29 mouse cellular contexts compared by ENCODE assay signal in the genomic region with DNA sequence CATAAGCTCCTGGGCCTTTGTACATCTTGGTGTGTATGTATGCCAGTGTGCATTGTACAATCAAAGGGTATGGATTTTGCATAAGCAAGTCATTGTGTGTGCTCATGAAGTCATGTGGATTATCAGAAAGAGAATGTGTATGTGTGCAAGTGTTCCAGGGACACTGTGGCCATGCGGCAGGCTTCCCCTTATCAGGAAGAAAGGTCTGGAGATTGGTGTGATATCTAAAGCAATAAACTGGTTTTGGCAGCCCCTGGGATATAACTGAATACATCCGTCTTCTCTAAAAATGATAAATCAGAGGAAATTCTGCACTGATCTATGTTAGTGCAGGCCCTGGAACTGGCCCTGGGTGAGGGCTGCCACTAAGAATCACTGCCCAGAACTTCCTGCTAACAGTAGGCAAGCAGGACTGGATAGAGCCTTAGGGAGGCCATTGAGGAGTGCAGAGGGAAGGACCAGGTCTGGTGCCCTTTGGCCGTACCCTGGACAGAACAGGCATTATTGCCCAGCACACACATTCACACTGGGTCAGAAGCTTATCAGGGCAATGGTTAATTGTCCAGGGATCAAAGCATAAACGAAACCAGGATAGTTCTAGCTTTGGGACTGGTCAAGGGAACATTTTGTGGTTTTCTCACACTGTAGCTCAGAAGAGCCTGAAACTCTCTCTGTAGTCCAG. TPM values are rescaled to one million over a fixed set of nuclear protein-coding genes. Genes with fewer than 3 reads are reported as not detected.
DNase-seq lines count a peak whose midpoint lies in the region; ATAC-seq and TF ChIP-seq lines count a peak whose summit lies in the region.
"Had no signal": no experiment of that assay in that cellular context is flagged by ENCODE, and none has a peak within 500 bp of the region (broad histone marks: within the 10 kb centered on the region; RNA-seq: fewer than 3 reads in every experiment).

No protein-coding gene starts in this region.

- H3K4me2 ChIP-seq in forebrain, embryonic 16.5 days (ENCODE audit: low read length) = no peak overlapping the region
- H3K4me2 ChIP-seq in forebrain, embryonic 15.5 days (replicated peaks) = no peak overlapping the region
- H3K4me2 ChIP-seq: hindbrain, embryonic 12.5 days; midbrain, embryonic 15.5 days; neural tube, embryonic 12.5 days had no signal

- H3K4me3 ChIP-seq in MEL (ENCODE audit: control insufficient read depth in 1 of 2, insufficient read depth in 1 of 2, low read depth in 2 of 2, low read length in 2 of 2) = no peak overlapping the region
- H3K4me3 ChIP-seq in forebrain, embryonic 16.5 days (replicated peaks; ENCODE audit: low read length) = no peak overlapping the region
- H3K4me3 ChIP-seq in forebrain, embryonic 15.5 days = no peak overlapping the region
- H3K4me3 ChIP-seq: heart, adult 2 months; hindbrain, embryonic 12.5 days; left cerebral cortex, adult 2 months; midbrain, embryonic 15.5 days; neural tube, embryonic 12.5 days had no signal

- TF ChIP-seq CTCF in MEL (IDR thresholded peaks at IDR 0.05 in 2 of 3, conservative IDR thresholded peaks at IDR 0.05 in 1 of 3; ENCODE audit: control insufficient read depth in 1 of 3, insufficient read depth in 1 of 3, low read depth in 2 of 3, low read length in 3 of 3, poor library complexity in 1 of 3, severe bottlenecking in 1 of 3) = no peak

- H3K27ac ChIP-seq in MEL (ENCODE audit: control insufficient read depth, low read depth, low read length) = no peak overlapping the region
- no peak overlapping the region for H3K27ac ChIP-seq in forebrain, embryonic 16.5 days (ENCODE audit: low read length)
- no peak overlapping the region for H3K27ac ChIP-seq in forebrain, embryonic 15.5 days (replicated peaks)
- H3K27ac ChIP-seq: heart, adult 2 months; hindbrain, embryonic 12.5 days; left cerebral cortex, adult 2 months; midbrain, embryonic 15.5 days; neural tube, embryonic 12.5 days had no signal

- H3K9me3 ChIP-seq in MEL (replicated peaks; ENCODE audit: insufficient read depth, low read length) = no peaks in the 10 kb centered on the region
- H3K9me3 ChIP-seq in forebrain, embryonic 16.5 days (ENCODE audit: control insufficient read depth, low read length) = no peaks in the 10 kb centered on the region
- no peaks in the 10 kb centered on the region for H3K9me3 ChIP-seq in forebrain, embryonic 15.5 days
- H3K9me3 ChIP-seq: hindbrain, embryonic 12.5 days; midbrain, embryonic 15.5 days; neural tube, embryonic 12.5 days had no signal

- DNase-seq in MEL (ENCODE audit: low read depth, low spot score) = peak; percentile 56
- peak; percentile 50 to 55 for DNase-seq in kidney, adult 8-10 months
- peak; percentile 42 to 76 for DNase-seq in kidney, postnatal 25 days
- no peak for DNase-seq in T-cell, adult 2 months (ENCODE audit: low spot score)
- DNase-seq: adrenal gland, postnatal 10 days; cerebellum, adult 2 months; cerebellum, postnatal 36 days; gastrocnemius, postnatal 14 days; heart, adult 2 months; lung, adult 18-20 months; lung, postnatal 10 days; right cerebral cortex, postnatal 25 days had no signal

- H3K4me1 ChIP-seq in MEL (ENCODE audit: control insufficient read depth in 1 of 2, insufficient read depth in 2 of 2, low read length in 2 of 2) = peaks cover 7 to 25% of the 10 kb centered on the region in 2 experiments
- H3K4me1 ChIP-seq in forebrain, embryonic 16.5 days (replicated peaks; ENCODE audit: control insufficient read depth, insufficient read depth, low read length) = no peaks in the 10 kb centered on the region
- H3K4me1 ChIP-seq in forebrain, embryonic 15.5 days = no peaks in the 10 kb centered on the region
- H3K4me1 ChIP-seq: hindbrain, embryonic 12.5 days; midbrain, embryonic 15.5 days; neural tube, embryonic 12.5 days had no signal

- TF ChIP-seq POLR2A in MEL (IDR thresholded peaks at IDR 0.05; ENCODE audit: control insufficient read depth in 1 of 2, insufficient read depth in 1 of 2, low read depth in 1 of 2, low read length in 2 of 2, poor library complexity in 1 of 2) = no peak

- 86% methylated on average over 4 of the region's 4 CpGs for WGBS in forebrain, embryonic 16.5 days
- WGBS in forebrain, embryonic 15.5 days = 93% methylated on average over 4 of the region's 4 CpGs

- peaks cover 0 to 3% of the 10 kb centered on the region in 2 experiments; a peak in 2 of 4 replicates for H3K27me3 ChIP-seq in MEL (ENCODE audit: control insufficient read depth in 1 of 2, insufficient read depth in 2 of 2, low read length in 2 of 2)
- no peaks in the 10 kb centered on the region for H3K27me3 ChIP-seq in forebrain, embryonic 16.5 days (replicated peaks; ENCODE audit: control insufficient read depth, insufficient read depth, low read length)
- H3K27me3 ChIP-seq in forebrain, embryonic 15.5 days = no peaks in the 10 kb centered on the region
- H3K27me3 ChIP-seq: hindbrain, embryonic 12.5 days; midbrain, embryonic 15.5 days; neural tube, embryonic 12.5 days had no signal

- 0 out of 2 replicates have a peak, but pooled peaks have one; percentile 18 for ATAC-seq in common myeloid progenitor, adult 5-6 weeks (replicated peaks; ENCODE audit: low read depth, poor library complexity, severe bottlenecking)
- no peak for ATAC-seq in forebrain, embryonic 16.5 days
- ATAC-seq in forebrain, embryonic 15.5 days (replicated peaks) = no peak
- ATAC-seq: forebrain, embryonic 14.5 days; midbrain, embryonic 15.5 days had no signal

- no peaks in the 10 kb centered on the region for H3K79me2 ChIP-seq in MEL (ENCODE audit: control insufficient read depth, insufficient read depth, low read length, poor library complexity)

- TF ChIP-seq EP300 in MEL (IDR thresholded peaks at IDR 0.05; ENCODE audit: low read depth in 1 of 2, low read length in 2 of 2) = peak; percentile 76 to 82; a peak in 3 of 4 replicates

- H3K36me3 ChIP-seq in MEL (ENCODE audit: control insufficient read depth in 1 of 2, insufficient read depth in 2 of 2, low read length in 2 of 2) = peaks cover 0 to 17% of the 10 kb centered on the region in 2 experiments; a peak in 2 of 4 replicates
- H3K36me3 ChIP-seq in forebrain, embryonic 16.5 days (ENCODE audit: control insufficient read depth, insufficient read depth) = no peaks in the 10 kb centered on the region
- H3K36me3 ChIP-seq in forebrain, embryonic 15.5 days = no peaks in the 10 kb centered on the region
- H3K36me3 ChIP-seq: hindbrain, embryonic 12.5 days; midbrain, embryonic 15.5 days; neural tube, embryonic 12.5 days had no signal

- no peak overlapping the region for H3K9ac ChIP-seq in MEL (ENCODE audit: control insufficient read depth, low read depth, low read length, poor library complexity, severe bottlenecking)
- H3K9ac ChIP-seq in forebrain, embryonic 16.5 days (replicated peaks; ENCODE audit: low read depth, low read length) = no peak overlapping the region
- H3K9ac ChIP-seq in forebrain, embryonic 15.5 days (replicated peaks) = no peak overlapping the region
- H3K9ac ChIP-seq: hindbrain, embryonic 12.5 days; midbrain, embryonic 15.5 days; neural tube, embryonic 12.5 days had no signal

- no peak for TF ChIP-seq RAD21 in MEL (IDR thresholded peaks at IDR 0.05; ENCODE audit: low read depth, low read length)

TF ChIP-seq in MEL, 35 proteins besides CTCF, POLR2A, EP300 and RAD21 (continues in another document):
- TF ChIP-seq USF2 (IDR thresholded peaks at IDR 0.05; ENCODE audit: borderline replicate concordance in 1 of 2, insufficient read depth in 1 of 2, low read depth in 1 of 2, low read length in 2 of 2) = no peak
- TF ChIP-seq TAL1 (IDR thresholded peaks at IDR 0.05; ENCODE audit: low read length) = peak; percentile 30; the same call in 1 of the 2 replicates
- no peak for TF ChIP-seq TBP (IDR thresholded peaks at IDR 0.05; ENCODE audit: low read depth, low read length)
- TF ChIP-seq MAFK (IDR thresholded peaks at IDR 0.05; ENCODE audit: borderline replicate concordance, low read depth, low read length) = peak; percentile 27; the same call in 1 of the 2 replicates

RNA-seq across cellular contexts. Expression of a gene that starts 17.2 kb away (rescaled TPM):
- total RNA-seq in MEL (2012; rRNA removed) = 44.7 and 45.7 TPM in 2 replicates
- polyA plus RNA-seq in MEL (2012; ENCODE audit: insufficient read depth in 1 of 2, insufficient read length in 2 of 2, low read depth in 1 of 2, low replicate concordance in 2 of 2, missing spikeins in 1 of 2) = 10 to 100 TPM in 1 of 2 experiments, not detected in 1; 34.5 TPM
- not detected in 2 replicates for total RNA-seq in common myeloid progenitor, adult 5-6 weeks (2017)
- polyA plus RNA-seq in forebrain, embryonic 16.5 days (2015; fragmentation: Nextera tagmentation; extraction: Ambion mirVana) = not detected in 2 replicates
- not detected in 2 replicates for polyA plus RNA-seq in forebrain, embryonic 15.5 days (2015; fragmentation: Nextera tagmentation; extraction: Ambion mirVana)
- total RNA-seq: adrenal gland, postnatal 10 days; gastrocnemius, postnatal 14 days; heart, adult 2 months; heart, postnatal 25 days; left cerebral cortex, adult 2 months; liver, adult 2 months had no signal
- polyA plus RNA-seq: cerebellum, adult 2 months; embryonic facial prominence, embryonic 14.5 days; forebrain, embryonic 14.5 days; heart, adult 2 months; heart, embryonic 14.5 days; hindbrain, embryonic 12.5 days; limb, embryonic 11.5 days; liver, adult 2 months; midbrain, embryonic 15.5 days; neural tube, embryonic 12.5 days; spleen, adult 2 months had no signal

RNA-seq across cellular contexts. Expression of a gene that starts 20.2 kb away (rescaled TPM):
- 19.8 and 22.0 TPM in 2 replicates for total RNA-seq in MEL (2012; rRNA removed)
- 10 to 100 TPM in 1 of 2 experiments, not detected in 1; 22.3 TPM for polyA plus RNA-seq in MEL (2012; ENCODE audit: insufficient read depth in 1 of 2, insufficient read length in 2 of 2, low read depth in 1 of 2, low replicate concordance in 2 of 2, missing spikeins in 1 of 2)
- total RNA-seq in common myeloid progenitor, adult 5-6 weeks (2017) = not detected in 2 replicates
- not detected in 2 replicates for polyA plus RNA-seq in forebrain, embryonic 16.5 days (2015; fragmentation: Nextera tagmentation; extraction: Ambion mirVana)
- not detected in 2 replicates for polyA plus RNA-seq in forebrain, embryonic 15.5 days (2015; fragmentation: Nextera tagmentation; extraction: Ambion mirVana)
- total RNA-seq: gastrocnemius, postnatal 14 days; heart, adult 2 months; heart, postnatal 25 days; left cerebral cortex, adult 2 months had no signal
- polyA plus RNA-seq: C2C12; cerebellum, adult 2 months; forebrain, embryonic 14.5 days; heart, adult 2 months; heart, embryonic 14.5 days; hindbrain, embryonic 12.5 days; limb, embryonic 11.5 days; midbrain, embryonic 15.5 days; neural tube, embryonic 12.5 days had no signal

RNA-seq across cellular contexts. Expression of a gene that starts 37.9 kb away (rescaled TPM):
- total RNA-seq in MEL (2012; rRNA removed) = not detected in 2 replicates
- polyA plus RNA-seq in MEL (2012; ENCODE audit: insufficient read depth in 1 of 2, insufficient read length in 2 of 2, low read depth in 1 of 2, low replicate concordance in 2 of 2, missing spikeins in 1 of 2) = under 1 TPM in 1 of 2 experiments, not detected in 1; 0.14 TPM
- total RNA-seq in common myeloid progenitor, adult 5-6 weeks (2017) = not detected in 2 replicates
- polyA plus RNA-seq in forebrain, embryonic 16.5 days (2015; fragmentation: Nextera tagmentation; extraction: Ambion mirVana) = not detected in 2 replicates
- polyA plus RNA-seq in forebrain, embryonic 15.5 days (2015; fragmentation: Nextera tagmentation; extraction: Ambion mirVana) = not detected in 2 replicates
- total RNA-seq: adrenal gland, postnatal 10 days; gastrocnemius, postnatal 14 days; heart, adult 2 months; heart, postnatal 25 days; left cerebral cortex, adult 2 months; liver, adult 2 months had no signal
- polyA plus RNA-seq: C2C12; cerebellum, adult 2 months; forebrain, embryonic 14.5 days; heart, adult 2 months; heart, embryonic 14.5 days; hindbrain, embryonic 12.5 days; limb, embryonic 11.5 days; midbrain, embryonic 15.5 days; neural tube, embryonic 12.5 days; spleen, adult 2 months; testis, adult 2 months; urinary bladder, adult 2 months had no signal

RNA-seq across cellular contexts. Expression of a gene that starts 44.7 kb away (rescaled TPM):
- total RNA-seq in MEL (2012; rRNA removed) = 0.19 and 0.62 TPM in 2 replicates
- polyA plus RNA-seq in MEL (2012; ENCODE audit: insufficient read depth in 1 of 2, insufficient read length in 2 of 2, low read depth in 1 of 2, low replicate concordance in 2 of 2, missing spikeins in 1 of 2) = under 1 TPM in 1 of 2 experiments, not detected in 1; 0.10 TPM
- not detected in 2 replicates for total RNA-seq in common myeloid progenitor, adult 5-6 weeks (2017)
- polyA plus RNA-seq in forebrain, embryonic 16.5 days (2015; fragmentation: Nextera tagmentation; extraction: Ambion mirVana) = not detected in 2 replicates
- polyA plus RNA-seq in forebrain, embryonic 15.5 days (2015; fragmentation: Nextera tagmentation; extraction: Ambion mirVana) = not detected in 2 replicates
- total RNA-seq: adrenal gland, postnatal 10 days; gastrocnemius, postnatal 14 days; heart, adult 2 months; heart, postnatal 25 days; left cerebral cortex, adult 2 months; liver, adult 2 months had no signal
- polyA plus RNA-seq: embryonic facial prominence, embryonic 14.5 days; forebrain, embryonic 14.5 days; heart, adult 2 months; heart, embryonic 14.5 days; hindbrain, embryonic 12.5 days; liver, adult 2 months; midbrain, embryonic 15.5 days; neural tube, embryonic 12.5 days; spleen, adult 2 months had no signal

RNA-seq across cellular contexts. Expression of a gene that starts 58.8 kb away (rescaled TPM):
- total RNA-seq in MEL (2012; rRNA removed) = not detected in 2 replicates
- not detected for polyA plus RNA-seq in MEL (2012; ENCODE audit: insufficient read depth in 1 of 2, insufficient read length in 2 of 2, low read depth in 1 of 2, low replicate concordance in 2 of 2, missing spikeins in 1 of 2)
- not detected in 2 replicates for total RNA-seq in common myeloid progenitor, adult 5-6 weeks (2017)
- polyA plus RNA-seq in forebrain, embryonic 16.5 days (2015; fragmentation: Nextera tagmentation; extraction: Ambion mirVana) = 0.16 and 0.19 TPM in 2 replicates
- 0.18 TPM in 1 of 2 replicates, not detected in the other for polyA plus RNA-seq in forebrain, embryonic 15.5 days (2015; fragmentation: Nextera tagmentation; extraction: Ambion mirVana)
- total RNA-seq: liver, adult 2 months had no signal
- polyA plus RNA-seq: C2C12; forebrain, embryonic 14.5 days; limb, embryonic 11.5 days; liver, adult 2 months; spleen, adult 2 months; urinary bladder, adult 2 months had no signal
